Mouse (Mus musculus) small intestine, adult 2 months (tissue): ENCODE results near the gene D2hgdh. TPM values are rescaled to one million over a fixed set of nuclear protein-coding genes. Genes with fewer than 3 reads are reported as not detected.

Experiments used
- H3K27ac ChIP-seq: fragments of 200-500 bp; 2 replicates; pipeline ENCODE4 v1.5.1; 2012; ENCODE audit warnings: low read depth, low read length, control low read depth, inconsistent platforms; ENCODE audit not compliant: insufficient read depth
- H3K27me3 ChIP-seq: fragments of 200-500 bp; 2 replicates; pipeline ENCODE4 v1.6.1; 2012; ENCODE audit warnings: mild to moderate bottlenecking, moderate library complexity, low read length, inconsistent platforms; ENCODE audit not compliant: control insufficient read depth, insufficient read depth
- H3K36me3 ChIP-seq: fragments of 200-500 bp; 2 replicates; pipeline ENCODE4 v1.6.1; 2012; ENCODE audit warnings: mild to moderate bottlenecking, low read length, control low read depth, inconsistent platforms; ENCODE audit not compliant: control insufficient read depth, insufficient read depth
- H3K4me1 ChIP-seq: fragments of 200-500 bp; 2 replicates; pipeline ENCODE4 v1.6.1; 2012; ENCODE audit warnings: low read length, inconsistent platforms, mixed read lengths; ENCODE audit not compliant: control insufficient read depth, insufficient read depth, insufficient read length
- H3K4me3 ChIP-seq: fragments of 200-500 bp; 2 replicates; pipeline ENCODE4 v1.5.1; 2012; ENCODE audit warnings: low read depth, mild to moderate bottlenecking, control low read depth, inconsistent platforms, low read length, moderate library complexity
- CTCF ChIP-seq: fragments of 200-500 bp; IDR thresholded peaks from 2 replicates; pipeline ENCODE4 v1.5.1; 2012; ENCODE audit warnings: low read depth, mild to moderate bottlenecking, control low read depth, inconsistent platforms, low read length, moderate library complexity, mixed read lengths; ENCODE audit not compliant: insufficient replicate concordance, insufficient read length; ENCODE audit errors: extremely low read depth
- POLR2A ChIP-seq: fragments of 200-500 bp; IDR thresholded peaks from 2 replicates; pipeline ENCODE4 v1.6.1; 2012; ENCODE audit warnings: low read depth, mild to moderate bottlenecking, control low read depth, inconsistent platforms, low read length, moderate library complexity
- WGBS: fragments of 180-500 bp; shearing (Covaris S2); methylation state at CpG from one replicate; pipeline ENCODE4 v1.1.7; 2018; 5-methylcytosine and 5-hydroxymethylcytosine counted together
- polyA plus RNA-seq: library from polyadenylated mRNA; depleted of rRNA; stranded (reverse); fragments of >200 nt; gene quantifications from 2 replicates; pipeline ENCODE4 v1.2.3, GENCODE M21; 2012

The D2hgdh gene
- polyA plus RNA-seq, 1 experiment: 16.9 TPM

DNA sequence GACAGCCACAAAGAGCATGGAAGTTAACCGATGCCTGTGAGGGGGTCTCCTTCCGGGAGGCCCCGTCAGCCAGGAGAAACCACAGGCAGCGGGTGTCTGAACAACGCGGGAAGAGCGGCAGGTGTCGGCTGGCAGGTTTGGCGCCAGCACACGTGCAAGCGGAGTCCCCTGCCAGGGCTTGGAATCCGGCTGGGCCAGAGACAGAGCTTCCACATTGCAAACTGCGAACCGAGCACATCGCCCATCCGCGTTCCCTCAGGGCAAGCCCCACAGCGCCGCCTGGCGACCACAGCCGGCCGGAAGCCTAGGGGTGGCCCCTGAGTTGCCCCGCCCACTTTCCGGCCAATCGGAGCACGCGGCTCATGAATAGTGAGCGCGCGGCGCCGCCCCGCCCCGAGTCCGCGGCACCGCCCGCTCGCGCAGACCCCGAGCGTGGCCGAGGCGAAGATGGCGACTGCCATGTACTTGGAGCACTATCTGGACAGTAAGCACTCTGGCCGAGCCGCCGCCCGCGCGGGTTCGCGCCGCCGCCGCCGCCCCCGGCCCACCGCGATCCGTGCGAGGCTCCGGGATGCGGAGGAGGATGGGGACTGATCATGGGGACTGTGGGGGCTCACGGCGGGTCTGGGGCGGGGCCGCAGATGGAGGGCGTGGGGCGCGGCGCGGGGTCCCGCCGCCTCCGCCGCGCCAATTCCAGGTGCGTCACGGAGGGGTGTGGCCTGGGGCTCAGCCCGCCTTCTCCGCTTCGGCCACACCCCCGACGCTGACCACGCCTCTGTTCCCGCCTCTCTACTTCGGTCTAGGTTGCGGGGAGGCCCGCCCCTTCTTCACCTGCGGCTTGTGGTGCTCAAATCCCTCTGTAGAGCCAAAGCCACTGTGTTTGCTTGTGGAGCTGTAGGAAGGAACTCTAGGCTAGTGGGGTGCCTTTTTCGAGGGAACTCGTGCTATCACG, 20.9 kb upstream of the D2hgdh start, which contains the start of gene Ing5:
TSS of gene Ing5 (plus strand) at position 410 of the 952 bp plus-strand sequence.
- peak within 1 kb of the TSS; percentile 96 for H3K4me3 ChIP-seq
- WGBS: under 1% methylated on average over 81 of the region's 94 CpGs
- H3K27me3 ChIP-seq: no peaks in the 10 kb centered on the region
- TF ChIP-seq CTCF: peak; percentile 93
- peak; percentile 67 for TF ChIP-seq POLR2A
- H3K36me3 ChIP-seq: peaks cover 18% of the 10 kb centered on the region
- peaks cover 14% of the 10 kb centered on the region; the same call in 1 of the 2 replicates for H3K4me1 ChIP-seq
- H3K27ac ChIP-seq: peak within 1 kb of the TSS; percentile 97

DNA sequence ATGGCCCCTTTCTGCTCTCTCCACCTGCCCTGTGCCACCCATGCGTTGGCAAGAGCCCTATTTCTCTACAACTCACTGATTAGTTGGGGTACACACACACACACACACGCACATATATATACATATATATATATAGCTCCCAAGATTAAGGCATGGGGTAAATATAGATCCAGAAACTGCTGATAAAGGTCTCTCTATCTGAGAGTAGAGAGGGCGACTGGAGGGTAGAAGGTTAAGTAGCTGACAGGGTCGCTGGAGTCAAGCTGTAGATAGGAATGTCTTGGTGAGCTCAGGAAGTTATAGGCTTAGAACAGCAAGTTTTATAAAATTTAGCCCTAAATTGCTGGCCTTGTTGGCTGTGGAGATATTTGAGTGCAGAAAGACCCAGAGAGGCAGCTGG, 19.9 kb upstream of the D2hgdh start:
- 45% methylated on average over 4 of the region's 4 CpGs for WGBS
- Histone ChIP-seq H3K4me1 (peaks cover 14% of the 10 kb centered on the region; the same call in 1 of the 2 replicates), H3K4me3 (peak overlapping the region; percentile 96; the same call in 1 of the 2 replicates), H3K27me3 (no peaks in the 10 kb centered on the region), H3K36me3 (peaks cover 23% of the 10 kb centered on the region), H3K27ac (no peak overlapping the region)
- no peak for TF ChIP-seq CTCF
- TF ChIP-seq POLR2A: no peak

DNA sequence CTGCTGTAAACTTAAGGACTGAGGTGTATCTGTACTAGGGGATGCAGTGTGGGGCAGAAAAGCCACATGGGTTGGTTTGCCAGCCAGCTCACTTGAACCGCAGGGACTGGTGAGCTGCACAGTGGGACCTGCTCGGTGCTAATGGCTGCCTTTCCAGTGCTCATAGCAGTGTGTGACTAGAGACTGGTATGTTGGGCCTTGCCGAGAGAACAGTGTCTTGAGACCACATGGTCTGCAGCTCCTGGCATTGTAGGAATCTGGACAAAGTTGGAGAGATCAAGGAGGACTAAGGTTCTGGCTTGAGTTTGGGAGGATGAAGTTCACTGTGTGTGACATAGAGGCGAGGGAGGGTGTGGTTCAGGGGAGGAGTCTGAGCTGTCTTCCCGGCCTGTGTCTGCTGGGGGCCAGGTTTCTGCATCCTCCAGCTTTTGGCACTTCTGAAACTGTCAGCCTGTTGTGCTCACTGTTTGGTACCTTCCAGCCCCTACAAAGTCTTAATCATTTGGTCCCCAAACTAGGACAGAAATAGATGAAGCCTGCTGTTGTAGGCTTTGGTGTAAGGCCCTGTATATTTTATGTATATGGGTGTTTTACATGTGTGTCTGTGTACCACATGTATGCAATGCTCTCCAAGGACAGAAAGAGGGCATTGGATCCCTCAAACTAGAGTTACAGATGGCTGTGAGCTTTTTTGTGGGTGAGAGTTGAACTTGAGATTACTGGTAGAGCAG, 19.3 kb upstream of the D2hgdh start:
- 37% methylated on average over 5 of the region's 5 CpGs for WGBS
- Histone ChIP-seq H3K4me3 (no peak overlapping the region), H3K27ac (no peak overlapping the region), H3K4me1 (peaks cover 14% of the 10 kb centered on the region; the same call in 1 of the 2 replicates), H3K27me3 (no peaks in the 10 kb centered on the region), H3K36me3 (peaks cover 26% of the 10 kb centered on the region)
- TF ChIP-seq CTCF (no peak), POLR2A (no peak)

DNA sequence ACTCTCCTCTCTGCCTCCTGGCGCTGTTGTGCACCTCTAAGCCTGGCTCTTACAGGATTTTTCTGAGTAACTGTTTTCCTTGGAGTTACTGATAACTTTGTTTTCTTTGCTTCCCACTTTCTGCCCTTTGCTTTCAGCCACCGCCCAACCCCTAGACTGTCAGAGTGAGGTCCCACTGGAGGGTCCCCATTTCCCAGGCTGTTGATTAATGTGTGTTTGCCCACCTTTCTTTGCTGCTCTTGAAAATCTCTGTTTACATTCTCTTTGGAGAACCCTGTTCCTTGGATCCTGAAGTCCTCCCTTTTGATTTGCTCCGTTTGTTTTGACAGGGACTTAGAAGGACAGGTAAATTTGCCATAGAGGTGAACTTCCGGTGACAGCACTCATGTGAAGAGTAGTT, 15.8 kb upstream of the D2hgdh start:
- TF ChIP-seq POLR2A: no peak
- no peak for TF ChIP-seq CTCF
- Histone ChIP-seq H3K4me3 (no peak overlapping the region), H3K36me3 (peaks cover 55% of the 10 kb centered on the region), H3K27me3 (no peaks in the 10 kb centered on the region), H3K4me1 (peaks cover 9% of the 10 kb centered on the region; the same call in 1 of the 2 replicates), H3K27ac (no peak overlapping the region)
- 92% methylated on average over 4 of the region's 4 CpGs for WGBS

DNA sequence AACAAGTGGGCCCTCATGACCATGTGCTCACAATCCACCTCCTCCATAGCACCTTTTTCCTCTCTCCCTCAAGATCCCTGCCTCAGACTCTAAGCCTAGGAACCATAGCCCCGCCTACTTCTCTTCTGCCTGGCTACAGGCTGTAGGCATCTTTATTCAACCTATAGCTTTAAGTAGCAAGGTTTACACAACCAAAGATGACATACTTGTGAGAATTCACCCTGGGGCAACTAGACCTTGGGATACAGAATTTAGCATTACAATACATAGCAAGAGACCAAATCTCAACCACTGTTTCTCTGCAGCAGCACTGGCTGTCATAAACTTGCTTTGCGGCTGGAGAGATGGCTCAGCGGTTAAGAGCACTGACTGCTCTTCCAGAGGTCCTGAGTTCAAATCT, 14.7 kb upstream of the D2hgdh start:
- no peaks in the 10 kb centered on the region for H3K27me3 ChIP-seq
- no peak for TF ChIP-seq POLR2A
- TF ChIP-seq CTCF: no peak
- no peak overlapping the region for H3K27ac ChIP-seq
- peaks cover 6% of the 10 kb centered on the region; the same call in 1 of the 2 replicates for H3K4me1 ChIP-seq
- WGBS: 97% methylated on average over 3 of the region's 3 CpGs
- peaks cover 65% of the 10 kb centered on the region for H3K36me3 ChIP-seq
- no peak overlapping the region for H3K4me3 ChIP-seq

DNA sequence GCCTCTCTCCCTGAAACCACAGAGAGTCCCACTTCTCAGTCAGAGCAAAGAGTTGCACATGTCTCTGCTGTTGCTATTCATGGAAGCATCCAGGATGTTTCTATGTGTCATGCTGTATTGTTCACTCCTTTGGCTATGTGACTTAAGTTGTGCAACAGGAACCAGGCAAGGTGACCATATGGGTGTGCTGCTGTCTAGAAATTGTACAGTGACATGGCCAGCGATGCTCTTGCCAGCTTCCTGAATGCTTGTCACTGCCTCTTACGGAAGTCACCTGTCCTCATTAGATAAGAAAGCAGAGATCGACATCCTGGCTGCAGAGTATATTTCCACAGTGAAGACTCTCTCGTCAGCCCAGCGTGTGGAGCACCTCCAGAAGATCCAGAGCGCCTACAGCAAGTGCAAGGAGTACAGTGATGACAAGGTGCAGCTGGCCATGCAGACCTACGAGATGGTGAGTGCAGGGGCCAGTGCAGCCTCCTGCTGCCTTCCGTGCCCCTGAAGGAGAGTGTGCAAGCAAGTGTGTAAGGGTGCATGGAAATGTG, 13.1 kb upstream of the D2hgdh start:
- no peak overlapping the region for H3K27ac ChIP-seq
- H3K36me3 ChIP-seq: peaks cover 77% of the 10 kb centered on the region
- no peak overlapping the region for H3K4me3 ChIP-seq
- TF ChIP-seq POLR2A: no peak
- no peak for TF ChIP-seq CTCF
- H3K27me3 ChIP-seq: no peaks in the 10 kb centered on the region
- 85% methylated on average over 8 of the region's 8 CpGs for WGBS
- H3K4me1 ChIP-seq: no peaks in the 10 kb centered on the region
